ENCODE assay signal across 10 mouse cellular contexts in genomic region chr19:9106751-9107378, GRCm38 (mm10). TPM values are rescaled to one million over a fixed set of nuclear protein-coding genes. Genes with fewer than 3 reads are reported as not detected.
DNase-seq lines count a peak whose midpoint lies in the region; ATAC-seq and TF ChIP-seq lines count a peak whose summit lies in the region.
"Had no signal": no experiment of that assay in that cellular context is flagged by ENCODE, and none has a peak within 500 bp of the region (broad histone marks: within the 10 kb centered on the region; RNA-seq: fewer than 3 reads in every experiment).

No protein-coding gene starts in this region.

- TF ChIP-seq POLR2A in lung, adult 2 months (IDR thresholded peaks at IDR 0.05; ENCODE audit: borderline replicate concordance, extremely low read depth, low read depth, low read length), result no peak

- no peak for TF ChIP-seq CTCF in lung, adult 2 months (IDR thresholded peaks at IDR 0.05; ENCODE audit: insufficient read depth, low read length)

- H3K9me3 ChIP-seq in intestine, embryonic 16.5 days (ENCODE audit: control insufficient read depth, low read length), result no peaks in the 10 kb centered on the region
- H3K9me3 ChIP-seq in forebrain, embryonic 10.5 days, result no peaks in the 10 kb centered on the region
- H3K9me3 ChIP-seq: hindbrain, embryonic 12.5 days had no signal

- H3K36me3 ChIP-seq in intestine, embryonic 16.5 days (ENCODE audit: control insufficient read depth, insufficient read depth, low read length), result no peaks in the 10 kb centered on the region
- no peaks in the 10 kb centered on the region for H3K36me3 ChIP-seq in forebrain, embryonic 10.5 days (replicated peaks)
- H3K36me3 ChIP-seq: hindbrain, embryonic 12.5 days had no signal

- no peaks in the 10 kb centered on the region for H3K27me3 ChIP-seq in intestine, embryonic 16.5 days (replicated peaks; ENCODE audit: control insufficient read depth, insufficient read depth, low read length)
- H3K27me3 ChIP-seq in forebrain, embryonic 10.5 days (ENCODE audit: poor library complexity, severe bottlenecking), result no peaks in the 10 kb centered on the region
- H3K27me3 ChIP-seq: hindbrain, embryonic 12.5 days had no signal

- peak overlapping the region; percentile 7; the same call in 1 of the 2 replicates for H3K4me2 ChIP-seq in intestine, embryonic 16.5 days (ENCODE audit: low read depth, low read length)
- H3K4me2 ChIP-seq: hindbrain, embryonic 12.5 days had no signal

- WGBS in lung, adult 2 months, result 18% methylated on average over 4 of the region's 4 CpGs
- WGBS in intestine, embryonic 16.5 days, result 16% methylated on average over 4 of the region's 4 CpGs
- WGBS in forebrain, embryonic 10.5 days, result 68% methylated on average over 4 of the region's 4 CpGs

- DNase-seq in lung, adult 18-20 months, result peak; percentile 48 to 53
- DNase-seq in lung, adult 2 months, result no peak
- DNase-seq in embryo, embryonic 11 days, result peak; percentile 20
- DNase-seq in testis, postnatal 14 days (ENCODE audit: low spot score), result peak; percentile 34
- no peak for DNase-seq in forebrain, embryonic 10.5 days (ENCODE audit: extremely low spot score, low spot score)
- no peak for DNase-seq in cerebellum, postnatal 36 days
- DNase-seq: thymus, adult 18-20 months had no signal

- peak overlapping the region; percentile 22; the same call in 1 of the 2 replicates for H3K9ac ChIP-seq in intestine, embryonic 16.5 days (ENCODE audit: low read depth, low read length)
- H3K9ac ChIP-seq: hindbrain, embryonic 12.5 days had no signal

- peaks cover 13% of the 10 kb centered on the region for H3K4me1 ChIP-seq in lung, adult 2 months (ENCODE audit: control insufficient read depth, insufficient read depth, low read length)
- H3K4me1 ChIP-seq in intestine, embryonic 16.5 days (ENCODE audit: control insufficient read depth, insufficient read depth, low read length), result peaks cover 22% of the 10 kb centered on the region
- H3K4me1 ChIP-seq in forebrain, embryonic 10.5 days, result peaks cover 14% of the 10 kb centered on the region

- peak overlapping the region; percentile 80 for H3K27ac ChIP-seq in intestine, embryonic 16.5 days (ENCODE audit: low read length)
- no peak overlapping the region for H3K27ac ChIP-seq in forebrain, embryonic 10.5 days
- H3K27ac ChIP-seq: hindbrain, embryonic 12.5 days had no signal

- H3K4me3 ChIP-seq in lung, adult 2 months (replicated peaks; ENCODE audit: extremely low read depth, low read depth, low read length), result no peak overlapping the region
- no peak overlapping the region for H3K4me3 ChIP-seq in intestine, embryonic 16.5 days (ENCODE audit: low read length)
- H3K4me3 ChIP-seq in forebrain, embryonic 10.5 days, result no peak overlapping the region
- H3K4me3 ChIP-seq: hindbrain, embryonic 12.5 days had no signal

- peak; percentile 90 for ATAC-seq in intestine, embryonic 16.5 days
- no peak for ATAC-seq in erythroid progenitor cell, adult 5-6 weeks (replicated peaks; ENCODE audit: low FRiP score, poor library complexity, severe bottlenecking)

RNA-seq across cellular contexts. Expression of gene Scgb1a1, which starts 19.1 kb away (rescaled TPM):
- polyA plus RNA-seq in lung, adult 2 months (2012; rRNA removed), result 138,577 and 142,361 TPM in 2 replicates
- polyA plus RNA-seq in intestine, embryonic 16.5 days (2015; fragmentation: Nextera tagmentation; extraction: Ambion mirVana), result not detected in 2 replicates
- not detected in 2 replicates for polyA plus RNA-seq in forebrain, embryonic 10.5 days (2016; fragmentation: Nextera tagmentation; extraction: Ambion mirVana)
- not detected in 2 replicates for total RNA-seq in erythroid progenitor cell, adult 5-6 weeks (2015; ENCODE audit: low replicate concordance)
- not detected in 2 replicates for total RNA-seq in erythroid progenitor cell, adult 5-6 weeks (2017; ENCODE audit: low replicate concordance)
- polyA plus RNA-seq: hindbrain, embryonic 12.5 days had no signal

RNA-seq across cellular contexts. Expression of gene Asrgl1, which starts 28.6 kb away (rescaled TPM):
- 1.4 and 2.2 TPM in 2 replicates for polyA plus RNA-seq in lung, adult 2 months (2012; rRNA removed)
- 7.2 and 10.4 TPM in 2 replicates for polyA plus RNA-seq in intestine, embryonic 16.5 days (2015; fragmentation: Nextera tagmentation; extraction: Ambion mirVana)
- 17.8 and 25.5 TPM in 2 replicates for polyA plus RNA-seq in forebrain, embryonic 10.5 days (2016; fragmentation: Nextera tagmentation; extraction: Ambion mirVana)
- 6.5 and 13.0 TPM in 2 replicates for total RNA-seq in erythroid progenitor cell, adult 5-6 weeks (2015; ENCODE audit: low replicate concordance)
- total RNA-seq in erythroid progenitor cell, adult 5-6 weeks (2017; ENCODE audit: low replicate concordance), result 3.7 and 4.5 TPM in 2 replicates

Comparison
In these comparisons a context has a peak if more than half of its experiments do, and no peak if none do; other contexts are left out.
1. DNase-seq: peak in lung, adult 18-20 months (2 of 2), embryo, embryonic 11 days (single experiment) and testis, postnatal 14 days (single experiment); none in lung, adult 2 months (single experiment), forebrain, embryonic 10.5 days (single experiment) and cerebellum, postnatal 36 days (0 of 2).
2. RNA of gene Scgb1a1, which starts 19.1 kb away (polyA plus RNA-seq): 138,577 to 142,361 TPM in lung, adult 2 months; not detected in intestine, embryonic 16.5 days and not detected in forebrain, embryonic 10.5 days; every median in the first group is over 1,000 times any median in the second.